Mouse (Mus musculus) heart, postnatal 25 days (tissue): ENCODE measurements at regions not wholly inside any gene's neighbourhood (a gene's known extent, or its start where the extent isn't known, plus 50 kb on each side); places are given as distances from the start of the nearest gene placed in this dataset. TPM values are rescaled to one million over a fixed set of nuclear protein-coding genes. Genes with fewer than 3 reads are reported as not detected.

Source experiments
- DNase-seq: peaks from one replicate; pipeline ENCODE4 v3.0.0; 2022; ENCODE audit warnings: low spot score
- intact Hi-C: fragments of 180-260 bp; cut with DNase I; formaldehyde crosslinking; loops from one replicate; pipeline ENCODE4 v1.15.1; 2025
- microRNA-seq: library from miRNA; unstranded; fragments of <30 nt; microRNA quantifications from one replicate; pipeline ENCODE4 v1.2.0, GENCODE M21; 2022

DNA sequence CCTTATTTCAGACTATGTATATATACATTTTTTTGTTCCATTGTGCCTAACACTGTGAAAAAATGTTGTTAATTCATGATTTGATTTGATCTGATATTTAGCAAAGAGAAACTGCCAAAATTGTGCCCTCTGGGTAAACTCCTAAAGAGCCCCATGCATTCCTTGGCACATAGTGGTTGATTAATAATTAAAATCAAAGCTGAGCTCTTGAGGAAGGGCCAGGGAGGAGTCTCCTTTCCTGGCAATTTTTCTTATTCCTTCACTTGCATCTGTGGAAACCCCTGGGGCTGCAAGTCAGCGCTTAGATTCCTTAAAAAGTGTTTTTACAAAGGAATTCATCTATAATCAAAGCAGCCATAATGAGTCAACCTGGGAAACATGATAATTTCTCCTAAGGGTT, 132.2 kb upstream of the Tenm2 start:
- intact Hi-C loops, result no loop called here
- DNase-seq, result no peak

DNA sequence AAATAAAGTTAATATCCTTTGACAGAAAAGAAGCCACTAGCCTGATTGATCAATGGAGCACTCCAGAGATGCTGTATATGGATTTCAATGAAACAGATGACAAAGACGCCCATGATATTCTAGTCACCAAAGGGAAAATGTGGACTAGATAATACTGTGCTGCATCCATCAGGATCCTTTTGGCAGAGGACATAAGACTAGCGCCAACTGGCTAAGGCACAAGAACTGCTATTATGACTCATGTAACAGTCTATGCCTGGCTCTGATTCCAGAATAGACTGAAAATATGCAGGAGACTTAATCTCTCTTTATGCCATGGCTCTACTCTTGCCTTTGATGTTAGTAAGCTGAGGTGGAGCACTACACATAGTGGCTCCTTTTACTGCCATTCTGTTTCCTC, 128.7 kb upstream of the Tenm2 start:
- no peak for DNase-seq
- intact Hi-C loops, result no loop called here

DNA sequence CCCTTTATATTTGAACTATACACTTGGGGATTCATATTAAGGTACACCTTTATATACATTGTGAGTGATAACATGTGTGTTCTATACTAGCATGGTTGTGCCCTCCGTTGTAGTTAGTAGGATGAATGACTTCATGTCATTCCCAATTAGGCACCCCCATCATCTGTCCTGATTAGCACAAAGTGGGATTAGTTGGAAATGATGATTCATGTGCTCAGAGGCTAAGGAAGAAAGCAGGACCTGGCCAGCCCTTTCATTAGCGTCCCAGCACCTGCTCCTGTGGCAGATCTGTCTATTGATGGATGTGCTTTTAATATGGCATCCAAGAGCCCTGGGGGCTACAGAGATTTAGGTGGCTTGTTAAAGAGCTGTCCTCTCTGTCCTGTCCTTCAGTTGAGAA, 119.3 kb upstream of the Tenm2 start:
- DNase-seq, result no peak
- intact Hi-C loops, result no loop called here

DNA sequence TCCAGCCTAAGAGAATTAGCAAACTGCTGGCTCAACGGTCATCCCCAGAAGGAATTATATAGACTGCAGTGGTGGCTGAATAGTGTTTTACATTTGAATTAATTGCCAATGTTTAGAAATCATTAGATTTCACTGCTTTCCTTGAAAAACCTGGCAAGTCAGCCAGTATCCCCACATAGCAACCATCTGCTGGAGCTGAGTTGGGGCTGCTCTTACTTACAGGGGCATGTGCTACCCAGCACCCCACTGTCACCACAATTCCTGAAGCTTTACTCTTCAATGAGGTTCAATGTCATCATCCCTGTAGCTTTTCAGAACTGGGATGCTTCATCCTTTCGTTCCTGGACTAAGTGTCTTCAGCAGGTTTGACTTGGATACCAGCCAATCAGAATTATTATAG, 73.9 kb upstream of the Tenm2 start:
- DNase-seq, result no peak
- intact Hi-C loops, result loop anchor here (1.0 kb wide), 1 partner anchor 8 kb away; no protein-coding TSS in a partner anchor

DNA sequence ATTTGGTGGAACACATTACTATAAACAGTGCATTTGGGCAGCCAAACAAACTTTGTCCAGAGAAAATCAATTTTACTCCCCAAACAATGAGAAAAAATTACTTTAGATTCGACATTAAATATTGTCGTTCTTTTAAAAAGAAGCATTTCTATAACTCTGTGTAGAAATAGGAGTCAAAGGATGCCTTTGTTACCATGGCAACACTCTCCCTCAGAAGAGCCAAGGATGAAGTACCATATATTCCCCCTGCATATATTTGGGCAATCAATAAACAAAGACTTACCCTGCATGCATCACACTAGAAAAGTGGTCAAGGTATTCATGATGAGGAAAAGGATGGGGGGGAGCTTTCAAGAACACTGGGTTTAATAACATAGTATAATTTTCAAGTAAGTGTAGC, 70.9 kb upstream of the Tenm2 start:
- intact Hi-C loops, result no loop called here
- DNase-seq, result no peak

Small RNA genes in the stretch of these regions (microRNA-seq; reads per million reads assigned to microRNA genes)
- gene Gm25693, result not detected
